Mouse (Mus musculus): Measurements from ENCODE around the gene Mcu.

The Mcu gene

DNA sequence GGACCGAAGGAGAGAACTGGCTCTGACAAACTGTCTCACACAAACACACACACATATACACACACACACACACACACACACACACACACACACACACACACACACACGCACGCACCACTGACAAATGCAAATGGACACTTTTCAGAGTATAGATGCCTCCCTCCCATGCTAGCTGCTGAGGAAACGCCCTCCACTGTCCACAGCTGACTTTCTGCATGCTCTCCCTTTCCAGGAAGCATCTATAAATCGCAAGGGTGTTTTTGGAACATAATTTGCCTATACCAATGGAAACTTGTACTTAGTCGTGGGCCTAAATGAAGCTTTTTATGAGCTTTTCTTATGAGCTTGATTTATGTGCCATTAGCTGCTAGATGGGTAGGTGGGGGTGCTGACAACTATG is 46.1 kb downstream of the Mcu start:
- no peak for DNase-seq (ENCODE audit: low read depth, low spot score)

DNA sequence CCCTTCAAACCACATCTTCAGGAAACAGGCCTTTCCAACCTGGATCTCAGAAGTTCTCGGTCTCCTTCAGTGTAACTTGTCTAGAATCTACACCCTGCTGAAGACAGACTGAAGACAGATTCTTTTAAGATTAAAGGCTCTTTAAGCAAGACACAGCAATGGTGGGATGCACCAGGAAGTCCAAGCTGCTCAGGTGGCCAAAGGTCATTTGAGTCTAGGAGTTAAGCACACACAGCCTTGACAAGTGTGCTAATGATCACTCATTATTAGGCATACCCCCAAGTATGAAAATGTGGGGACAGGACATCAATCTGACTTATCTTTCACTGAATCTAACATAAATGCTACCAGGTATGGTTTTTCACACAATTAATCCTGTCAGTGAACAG is 47.0 kb downstream of the Mcu start:
- no peak for DNase-seq (ENCODE audit: low read depth, low spot score)

- no peak for DNase-seq (ENCODE audit: low read depth, low spot score)
Measured at GRCm38 (mm10) chr10:59568665-59569480, 47.6 kb downstream of the Mcu start.

- no peak for DNase-seq (ENCODE audit: low read depth, low spot score)
Measured at GRCm38 (mm10) chr10:59566968-59567367, 49.5 kb downstream of the Mcu start.

GRCm38 (mm10) chr10:59565995-59566410 is 50.5 kb downstream of the Mcu start:
- DNase-seq (ENCODE audit: low read depth, low spot score) = no peak

GRCm38 (mm10) chr10:59564551-59564950 is 51.9 kb downstream of the Mcu start:
- no peak for DNase-seq (ENCODE audit: low read depth, low spot score)

GRCm38 (mm10) chr10:59562511-59562910 is 54.0 kb downstream of the Mcu start:
- no peak for DNase-seq (ENCODE audit: low read depth, low spot score)

GRCm38 (mm10) chr10:59560126-59560525 is 56.4 kb downstream of the Mcu start:
- DNase-seq (ENCODE audit: low read depth, low spot score) = peak; percentile 53

- DNase-seq (ENCODE audit: low read depth, low spot score) = peak; percentile 89
Measured at GRCm38 (mm10) chr10:59558602-59559001, 57.9 kb downstream of the Mcu start.

GRCm38 (mm10) chr10:59558164-59558563 is 58.3 kb downstream of the Mcu start:
- DNase-seq (ENCODE audit: low read depth, low spot score) = no peak

DNA sequence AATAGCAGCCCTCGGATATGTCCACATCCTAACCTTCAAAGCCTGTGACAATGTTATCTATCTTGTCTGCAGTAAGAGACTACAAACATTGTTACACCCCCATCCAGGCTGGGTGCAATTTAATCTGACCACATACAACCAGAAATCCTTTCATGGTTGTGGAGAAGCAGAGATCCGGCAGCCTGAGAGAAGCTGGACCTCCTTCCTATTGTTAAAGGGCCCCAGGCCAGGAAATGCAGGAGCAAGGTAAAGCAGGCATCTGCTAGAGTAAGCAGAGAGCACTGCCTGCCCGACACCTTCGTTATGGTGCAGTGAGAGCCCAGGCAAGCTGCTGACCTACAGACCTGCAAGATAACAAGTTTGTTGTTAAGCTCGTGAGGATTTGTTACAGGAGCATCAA is 60.0 kb downstream of the Mcu start:
- DNase-seq (ENCODE audit: low read depth, low spot score) = no peak

DNA sequence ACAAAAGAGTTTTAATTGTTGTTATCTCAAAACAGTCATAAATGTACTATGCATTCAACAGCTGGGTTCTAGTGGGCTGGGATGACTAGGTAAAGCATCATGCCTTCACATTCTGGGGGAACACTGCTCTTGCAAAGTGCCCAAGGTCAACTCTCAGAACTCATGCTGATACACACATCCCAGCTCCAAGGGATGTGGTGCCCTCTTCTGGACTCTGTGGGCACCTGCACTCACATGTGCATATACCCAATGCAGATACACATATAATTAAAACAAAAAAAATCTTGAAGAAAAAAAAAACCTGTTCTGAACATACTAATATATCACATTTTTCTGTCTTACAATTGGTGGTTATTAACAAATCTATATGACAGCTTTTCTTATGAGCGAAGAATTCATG is 62.2 kb downstream of the Mcu start:
- peak; percentile 64 for DNase-seq (ENCODE audit: low read depth, low spot score)

GRCm38 (mm10) chr10:59552456-59552855 is 64.0 kb downstream of the Mcu start:
- no peak for DNase-seq (ENCODE audit: low read depth, low spot score)

DNA sequence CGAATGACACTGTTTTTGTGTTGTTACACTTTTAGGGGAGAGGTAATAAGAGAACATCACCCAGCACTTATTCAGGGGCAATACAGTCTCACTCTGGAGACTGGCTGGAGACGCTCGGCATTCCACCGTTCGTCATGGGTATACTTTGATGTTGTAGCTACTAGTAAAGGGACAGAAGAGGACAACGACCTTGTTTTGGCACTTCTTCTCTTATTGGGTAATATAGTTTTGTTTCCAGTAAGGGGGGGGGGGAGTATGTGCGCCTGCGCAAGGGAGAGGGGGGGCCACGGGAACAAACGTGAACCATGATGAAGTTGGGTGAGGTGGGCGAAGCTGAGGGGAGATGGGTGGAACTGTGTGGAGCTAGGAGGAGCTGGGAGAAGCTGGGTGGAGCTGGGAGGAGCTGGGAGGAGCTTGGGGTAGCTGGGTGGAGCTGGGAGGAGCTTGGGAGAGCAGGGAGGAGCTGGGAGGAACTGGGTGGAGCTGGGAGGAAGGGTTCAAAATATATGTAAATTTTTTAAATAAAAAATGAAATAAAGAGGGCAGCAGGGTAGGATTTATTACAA is 67.6 kb downstream of the Mcu start:
- no peak for DNase-seq (ENCODE audit: low read depth, low spot score)

- DNase-seq (ENCODE audit: low read depth, low spot score) = no peak
Measured at GRCm38 (mm10) chr10:59548211-59548610, 68.3 kb downstream of the Mcu start.

DNA sequence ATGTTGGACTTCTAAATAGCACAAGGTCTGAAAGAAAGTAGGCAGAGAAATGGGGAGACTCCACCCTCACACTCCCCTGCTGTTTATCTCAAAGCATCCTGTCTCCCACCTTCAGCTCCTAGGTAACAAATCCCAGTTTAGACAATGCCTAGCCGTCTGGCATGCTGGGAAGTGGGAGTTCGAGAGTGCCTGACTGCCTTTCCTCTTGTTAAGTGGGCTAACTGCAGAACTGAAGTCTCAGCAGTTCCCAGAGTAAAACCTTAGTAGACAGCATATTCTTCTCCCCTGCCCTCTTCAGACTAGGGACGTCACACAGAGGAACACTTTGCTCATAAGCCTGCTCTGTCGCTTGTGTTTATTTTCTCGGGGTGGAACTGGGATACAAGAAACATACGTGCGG is 69.1 kb downstream of the Mcu start:
- DNase-seq (ENCODE audit: low read depth, low spot score) = peak; percentile 53

DNA sequence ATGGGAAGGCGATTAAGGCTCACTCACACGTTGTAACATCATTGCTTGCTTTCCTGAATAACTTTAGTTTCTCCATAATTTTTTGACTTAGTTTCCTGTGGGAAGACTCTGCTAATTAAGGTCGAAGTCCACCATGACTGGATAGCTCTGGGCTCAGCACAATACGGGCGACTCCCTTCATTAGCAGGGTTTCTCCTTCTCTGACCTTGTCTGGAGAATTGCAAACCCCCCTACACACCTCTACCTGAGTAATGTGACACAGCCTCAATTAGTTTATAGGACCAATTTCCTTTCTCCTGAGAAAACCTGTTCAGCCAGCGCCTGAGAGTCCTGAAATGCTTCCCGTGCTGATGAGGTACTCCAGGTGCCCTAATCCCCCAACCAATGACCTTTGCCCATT is 71.3 kb downstream of the Mcu start:
- no peak for DNase-seq (ENCODE audit: low read depth, low spot score)

GRCm38 (mm10) chr10:59543351-59543750 is 73.1 kb downstream of the Mcu start:
- DNase-seq (ENCODE audit: low read depth, low spot score) = no peak

DNA sequence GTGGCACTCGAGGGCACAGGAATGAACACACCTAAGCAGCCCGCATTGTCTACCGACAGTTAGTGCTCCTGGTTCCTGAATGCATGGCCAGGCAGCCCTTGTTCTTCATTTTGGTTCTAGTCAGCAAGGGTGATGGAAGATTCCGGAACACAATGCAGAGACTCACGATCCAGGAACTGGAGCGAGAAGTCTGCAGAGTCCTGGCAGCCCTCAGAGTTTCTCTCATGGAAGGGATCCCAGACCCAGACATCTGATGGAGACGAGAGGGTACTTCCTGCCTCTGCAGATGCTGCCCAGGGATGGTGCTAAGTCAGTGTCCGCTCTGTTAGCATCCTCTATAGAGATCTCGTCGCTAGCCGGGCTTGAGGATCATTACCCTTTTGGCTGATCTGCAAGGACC is 75.0 kb downstream of the Mcu start:
- DNase-seq (ENCODE audit: low read depth, low spot score) = no peak

DNA sequence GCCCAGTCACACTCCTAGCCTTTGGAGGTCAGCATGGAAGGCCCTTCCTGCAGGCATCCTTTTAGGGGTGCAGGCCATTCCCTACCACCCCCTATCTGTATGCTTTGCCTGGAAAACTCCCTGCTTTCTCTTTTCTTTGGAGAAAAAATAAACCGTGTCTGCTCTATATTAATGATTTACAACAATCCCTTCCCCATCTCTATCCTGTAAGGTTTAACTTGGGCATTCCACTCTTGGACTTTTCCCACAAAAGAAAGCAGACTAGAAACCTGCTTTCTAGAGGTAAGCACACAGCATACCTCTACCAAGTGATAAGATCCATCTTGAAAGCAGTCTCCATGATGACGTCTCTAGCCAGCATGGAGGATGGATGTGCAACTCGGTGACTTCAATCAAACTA is 75.9 kb downstream of the Mcu start:
- DNase-seq (ENCODE audit: low read depth, low spot score) = no peak

DNA sequence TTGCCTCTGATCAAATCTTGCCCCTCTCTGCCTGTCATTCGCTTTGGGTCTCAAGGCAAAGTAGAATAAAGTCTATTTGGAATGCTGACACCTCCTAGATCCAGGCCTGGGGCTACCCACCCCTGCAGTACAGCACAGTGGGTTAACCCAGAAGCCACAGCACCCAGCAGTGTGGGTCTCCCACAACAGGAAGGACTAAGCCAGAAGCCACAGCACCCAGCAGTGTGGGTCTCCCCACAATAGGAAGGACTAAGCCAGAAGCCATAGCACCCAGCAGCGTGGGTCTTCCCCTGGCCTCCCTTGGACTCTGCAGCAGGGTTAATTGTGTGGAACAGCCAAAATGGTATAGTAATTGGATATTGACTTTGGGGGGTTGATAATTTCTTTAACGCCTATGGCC is 76.4 kb downstream of the Mcu start:
- DNase-seq (ENCODE audit: low read depth, low spot score) = no peak

DNA sequence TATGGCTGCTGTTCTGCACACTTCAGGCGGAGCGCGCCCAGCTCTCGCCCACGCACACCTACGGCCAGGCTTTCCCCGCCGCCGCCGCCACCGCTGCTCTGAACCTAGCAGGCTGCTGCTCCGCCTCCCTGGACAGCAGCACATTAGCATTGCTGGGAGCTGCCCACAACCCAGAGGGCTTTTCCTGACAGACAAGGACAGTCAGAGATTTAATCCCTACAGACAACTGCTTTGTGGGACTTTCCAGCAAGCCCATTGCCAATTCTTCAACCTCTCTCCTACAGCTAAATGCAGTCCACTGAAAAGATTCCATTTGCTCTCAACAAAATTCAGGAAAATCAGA is 77.0 kb downstream of the Mcu start:
- peak; percentile 58 for DNase-seq (ENCODE audit: low read depth, low spot score)

GRCm38 (mm10) chr10:59538767-59539532 is 77.5 kb downstream of the Mcu start:
- DNase-seq (ENCODE audit: low read depth, low spot score) = peak; percentile 35
